Mouse (Mus musculus): ENCODE measurements around the gene Pik3cb. TPM values are rescaled to one million over a fixed set of nuclear protein-coding genes. Genes with fewer than 3 reads are reported as not detected.

The Pik3cb gene
- polyA plus RNA-seq, 1 experiment = 3.0 TPM

DNA sequence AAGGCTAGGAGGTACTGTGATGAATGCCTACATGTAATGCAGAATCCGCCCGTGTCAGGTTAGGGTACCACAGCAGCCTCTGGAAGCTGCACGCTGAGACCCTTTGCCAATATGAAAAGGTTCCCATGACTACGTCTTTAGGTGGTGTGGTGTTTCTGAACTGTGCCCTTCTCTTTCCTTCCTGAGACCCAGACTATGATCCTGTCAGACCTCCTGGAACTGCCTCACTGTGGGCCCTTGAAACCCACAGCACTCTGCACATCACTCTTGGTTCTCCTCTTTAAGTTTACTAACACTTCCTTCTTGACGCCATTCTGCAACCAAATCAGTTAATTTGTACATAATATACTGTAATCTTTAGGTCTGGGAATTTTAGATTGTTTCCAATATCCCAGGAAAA, 58.7 kb downstream of the Pik3cb start:
- no peak for TF ChIP-seq POLR2A (IDR thresholded peaks at IDR 0.05; ENCODE audit: control insufficient read depth, low read depth, low read length)

GRCm38 (mm10) chr9:99081308-99081707, 59.1 kb downstream of the Pik3cb start:
- no peak for TF ChIP-seq POLR2A (IDR thresholded peaks at IDR 0.05; ENCODE audit: control insufficient read depth, low read depth, low read length)
- no peak for TF ChIP-seq CTCF (IDR thresholded peaks at IDR 0.05; ENCODE audit: control insufficient read depth, insufficient read depth, insufficient replicate concordance, low read depth, low read length)

More for the DNA sequence above, 58.7 kb downstream of the Pik3cb start:
- no peak overlapping the region for H3K27ac ChIP-seq (ENCODE audit: control insufficient read depth, insufficient read depth, low read depth, low read length)
- H3K4me3 ChIP-seq (ENCODE audit: control insufficient read depth, low read depth, low read length) = no peak overlapping the region
- no peaks in the 10 kb centered on the region for H3K4me1 ChIP-seq (ENCODE audit: control insufficient read depth, insufficient read depth, low read length)
- H3K27me3 ChIP-seq (ENCODE audit: control insufficient read depth, insufficient read depth, low read length) = no peaks in the 10 kb centered on the region
- no peaks in the 10 kb centered on the region for H3K36me3 ChIP-seq (ENCODE audit: control insufficient read depth, insufficient read depth, low read length)

DNA sequence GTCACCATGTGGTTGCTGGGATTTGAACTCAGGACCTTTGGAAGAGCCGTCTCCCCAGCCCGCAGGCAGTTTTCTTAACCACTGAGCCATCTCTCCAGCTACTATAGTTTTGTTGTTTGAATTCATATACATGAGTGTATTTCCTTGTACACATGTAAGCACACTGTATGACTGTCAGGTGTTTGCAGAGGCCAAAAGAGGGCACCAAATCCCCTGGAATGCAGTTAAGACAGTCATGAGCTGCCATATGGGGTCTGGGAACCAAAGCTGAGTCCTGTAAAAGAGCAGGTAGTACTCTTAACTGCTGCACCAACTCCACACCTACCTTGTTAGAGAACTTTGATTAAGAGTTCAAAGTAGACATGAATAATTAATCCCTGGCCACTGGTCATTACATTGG, 59.8 kb downstream of the Pik3cb start:
- no peaks in the 10 kb centered on the region for H3K36me3 ChIP-seq (ENCODE audit: control insufficient read depth, insufficient read depth, low read length)
- H3K27ac ChIP-seq (ENCODE audit: control insufficient read depth, insufficient read depth, low read depth, low read length) = no peak overlapping the region
- TF ChIP-seq CTCF (IDR thresholded peaks at IDR 0.05; ENCODE audit: control insufficient read depth, insufficient read depth, insufficient replicate concordance, low read depth, low read length) (no peak), POLR2A (IDR thresholded peaks at IDR 0.05; ENCODE audit: control insufficient read depth, low read depth, low read length) (no peak)
- no peaks in the 10 kb centered on the region for H3K27me3 ChIP-seq (ENCODE audit: control insufficient read depth, insufficient read depth, low read length)
- no peaks in the 10 kb centered on the region for H3K4me1 ChIP-seq (ENCODE audit: control insufficient read depth, insufficient read depth, low read length)
- no peak overlapping the region for H3K4me3 ChIP-seq (ENCODE audit: control insufficient read depth, low read depth, low read length)

More at GRCm38 (mm10) chr9:99081308-99081707, 59.1 kb downstream of the Pik3cb start:
- H3K4me3 ChIP-seq (ENCODE audit: control insufficient read depth, low read depth, low read length) = no peak overlapping the region
- H3K36me3 ChIP-seq (ENCODE audit: control insufficient read depth, insufficient read depth, low read length) = no peaks in the 10 kb centered on the region
- H3K27me3 ChIP-seq (ENCODE audit: control insufficient read depth, insufficient read depth, low read length) = no peaks in the 10 kb centered on the region
- H3K27ac ChIP-seq (ENCODE audit: control insufficient read depth, insufficient read depth, low read depth, low read length) = no peak overlapping the region
- H3K4me1 ChIP-seq (ENCODE audit: control insufficient read depth, insufficient read depth, low read length) = no peaks in the 10 kb centered on the region

GRCm38 (mm10) chr9:99074462-99074861, 66.0 kb downstream of the Pik3cb start:
- TF ChIP-seq POLR2A (IDR thresholded peaks at IDR 0.05; ENCODE audit: control insufficient read depth, low read depth, low read length) = no peak
- no peak for TF ChIP-seq CTCF (IDR thresholded peaks at IDR 0.05; ENCODE audit: control insufficient read depth, insufficient read depth, insufficient replicate concordance, low read depth, low read length)

GRCm38 (mm10) chr9:99072538-99072937, 67.9 kb downstream of the Pik3cb start:
- no peaks in the 10 kb centered on the region for H3K36me3 ChIP-seq (ENCODE audit: control insufficient read depth, insufficient read depth, low read length)
- no peak overlapping the region for H3K27ac ChIP-seq (ENCODE audit: control insufficient read depth, insufficient read depth, low read depth, low read length)
- no peak overlapping the region for H3K4me3 ChIP-seq (ENCODE audit: control insufficient read depth, low read depth, low read length)
- TF ChIP-seq POLR2A (IDR thresholded peaks at IDR 0.05; ENCODE audit: control insufficient read depth, low read depth, low read length) (no peak), CTCF (IDR thresholded peaks at IDR 0.05; ENCODE audit: control insufficient read depth, insufficient read depth, insufficient replicate concordance, low read depth, low read length) (no peak)
- H3K27me3 ChIP-seq (ENCODE audit: control insufficient read depth, insufficient read depth, low read length) = no peaks in the 10 kb centered on the region
- H3K4me1 ChIP-seq (ENCODE audit: control insufficient read depth, insufficient read depth, low read length) = no peaks in the 10 kb centered on the region

More at GRCm38 (mm10) chr9:99074462-99074861, 66.0 kb downstream of the Pik3cb start:
- H3K4me1 ChIP-seq (ENCODE audit: control insufficient read depth, insufficient read depth, low read length) = no peaks in the 10 kb centered on the region
- H3K27ac ChIP-seq (ENCODE audit: control insufficient read depth, insufficient read depth, low read depth, low read length) = no peak overlapping the region
- no peak overlapping the region for H3K4me3 ChIP-seq (ENCODE audit: control insufficient read depth, low read depth, low read length)
- no peaks in the 10 kb centered on the region for H3K36me3 ChIP-seq (ENCODE audit: control insufficient read depth, insufficient read depth, low read length)
- H3K27me3 ChIP-seq (ENCODE audit: control insufficient read depth, insufficient read depth, low read length) = no peaks in the 10 kb centered on the region

DNA sequence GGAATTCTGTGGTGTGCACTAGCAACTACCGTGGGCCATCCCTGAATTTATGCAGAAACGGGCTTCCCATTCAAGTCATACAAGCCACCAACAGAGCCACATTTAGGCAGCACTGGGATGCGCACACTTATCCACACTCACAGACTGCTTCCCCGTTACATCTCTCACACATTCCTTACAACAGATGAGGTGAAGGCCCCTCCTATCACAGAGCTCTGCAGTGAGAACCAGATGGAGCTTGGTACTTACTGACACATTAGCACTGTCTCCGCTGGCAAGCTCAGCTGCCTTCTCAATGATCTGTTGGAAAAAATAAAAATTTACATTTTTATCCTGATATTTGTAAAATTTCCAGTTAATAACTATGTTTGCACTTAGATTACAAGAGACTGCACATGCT, 75.1 kb downstream of the Pik3cb start:
- no peaks in the 10 kb centered on the region for H3K27me3 ChIP-seq (ENCODE audit: control insufficient read depth, insufficient read depth, low read length)
- no peaks in the 10 kb centered on the region; the same call in 1 of the 2 replicates for H3K36me3 ChIP-seq (ENCODE audit: control insufficient read depth, insufficient read depth, low read length)
- H3K27ac ChIP-seq (ENCODE audit: control insufficient read depth, insufficient read depth, low read depth, low read length) = no peak overlapping the region
- TF ChIP-seq POLR2A (IDR thresholded peaks at IDR 0.05; ENCODE audit: control insufficient read depth, low read depth, low read length) (no peak), CTCF (IDR thresholded peaks at IDR 0.05; ENCODE audit: control insufficient read depth, insufficient read depth, insufficient replicate concordance, low read depth, low read length) (no peak)
- no peaks in the 10 kb centered on the region for H3K4me1 ChIP-seq (ENCODE audit: control insufficient read depth, insufficient read depth, low read length)
- no peak overlapping the region for H3K4me3 ChIP-seq (ENCODE audit: control insufficient read depth, low read depth, low read length)

GRCm38 (mm10) chr9:99064216-99064615, 76.2 kb downstream of the Pik3cb start:
- Histone ChIP-seq H3K27me3 (ENCODE audit: control insufficient read depth, insufficient read depth, low read length) (no peaks in the 10 kb centered on the region), H3K36me3 (ENCODE audit: control insufficient read depth, insufficient read depth, low read length) (no peaks in the 10 kb centered on the region; the same call in 1 of the 2 replicates), H3K27ac (ENCODE audit: control insufficient read depth, insufficient read depth, low read depth, low read length) (no peak overlapping the region), H3K4me1 (ENCODE audit: control insufficient read depth, insufficient read depth, low read length) (no peaks in the 10 kb centered on the region), H3K4me3 (ENCODE audit: control insufficient read depth, low read depth, low read length) (no peak overlapping the region)
- TF ChIP-seq POLR2A (IDR thresholded peaks at IDR 0.05; ENCODE audit: control insufficient read depth, low read depth, low read length) (no peak), CTCF (IDR thresholded peaks at IDR 0.05; ENCODE audit: control insufficient read depth, insufficient read depth, insufficient replicate concordance, low read depth, low read length) (no peak)

GRCm38 (mm10) chr9:99062544-99062943, 77.9 kb downstream of the Pik3cb start:
- no peak for TF ChIP-seq POLR2A (IDR thresholded peaks at IDR 0.05; ENCODE audit: control insufficient read depth, low read depth, low read length)
- peak; percentile 83; the same call in 1 of the 2 replicates for TF ChIP-seq CTCF (IDR thresholded peaks at IDR 0.05; ENCODE audit: control insufficient read depth, insufficient read depth, insufficient replicate concordance, low read depth, low read length)
- H3K27me3 ChIP-seq (ENCODE audit: control insufficient read depth, insufficient read depth, low read length) = no peaks in the 10 kb centered on the region
- H3K4me3 ChIP-seq (ENCODE audit: control insufficient read depth, low read depth, low read length) = no peak overlapping the region
- H3K36me3 ChIP-seq (ENCODE audit: control insufficient read depth, insufficient read depth, low read length) = no peaks in the 10 kb centered on the region; the same call in 1 of the 2 replicates
- H3K4me1 ChIP-seq (ENCODE audit: control insufficient read depth, insufficient read depth, low read length) = no peaks in the 10 kb centered on the region
- H3K27ac ChIP-seq (ENCODE audit: control insufficient read depth, insufficient read depth, low read depth, low read length) = no peak overlapping the region

Measured in testis, adult 2 months (tissue).